Mouse (Mus musculus) myocyte (in vitro differentiated cells): Measurements from ENCODE around the gene Gtf3c1.

Experiments
- CEBPB ChIP-seq: IDR thresholded peaks from 2 replicates; pipeline ENCODE4 v1.6.1; 2011; ENCODE audit warnings: mild to moderate bottlenecking, moderate library complexity; ENCODE audit not compliant: poor library complexity, insufficient read depth, severe bottlenecking
- E2F4 ChIP-seq: IDR thresholded peaks from one replicate; pipeline ENCODE4 v1.6.1; 2011; ENCODE audit warnings: mild to moderate bottlenecking, control low read depth, moderate library complexity; ENCODE audit not compliant: insufficient read depth
- MAX ChIP-seq: IDR thresholded peaks from one replicate; pipeline ENCODE4 v1.6.1; 2011; ENCODE audit warnings: low read depth, mild to moderate bottlenecking, control low read depth
- MYOD1 ChIP-seq, 3 experiments: IDR thresholded peaks; one replicate each; pipeline ENCODE4 v1.6.1; 2011; ENCODE audit warnings: control low read depth in 2 of 3, low read depth in 2 of 3, mild to moderate bottlenecking in 2 of 3, moderate library complexity in 1 of 3; ENCODE audit not compliant: insufficient read length in 2 of 3, control insufficient read depth in 1 of 3
- MYOG ChIP-seq, 3 experiments: IDR thresholded peaks; one replicate each; pipeline ENCODE4 v1.6.1; 2011; ENCODE audit warnings: control low read depth in 2 of 3, low read depth in 2 of 3, mild to moderate bottlenecking in 2 of 3; ENCODE audit not compliant: insufficient read length in 2 of 3, control insufficient read depth in 1 of 3, insufficient read depth in 1 of 3
- POLR2A ChIP-seq: IDR thresholded peaks from one replicate; pipeline ENCODE4 v1.6.1; 2011; ENCODE audit warnings: low read depth, mild to moderate bottlenecking, control low read depth, moderate library complexity; ENCODE audit not compliant: insufficient read length
- POLR2AphosphoS2 ChIP-seq: IDR thresholded peaks from one replicate; pipeline ENCODE4 v1.6.1; 2011; ENCODE audit warnings: low read depth, control low read depth; ENCODE audit not compliant: insufficient read length
- REST ChIP-seq: IDR thresholded peaks from one replicate; pipeline ENCODE4 v1.6.1; 2011; ENCODE audit warnings: mild to moderate bottlenecking, control low read depth, moderate library complexity; ENCODE audit not compliant: insufficient read depth, insufficient read length
- SRF ChIP-seq: IDR thresholded peaks from one replicate; pipeline ENCODE4 v1.6.1; 2011; ENCODE audit warnings: low read depth; ENCODE audit not compliant: control insufficient read depth, insufficient read length
- TCF12 ChIP-seq: IDR thresholded peaks from one replicate; pipeline ENCODE4 v1.6.1; 2011; ENCODE audit warnings: mild to moderate bottlenecking, control low read depth; ENCODE audit not compliant: poor library complexity, insufficient read depth, severe bottlenecking
- TCF3 ChIP-seq: IDR thresholded peaks from one replicate; pipeline ENCODE4 v1.6.1; 2011; ENCODE audit warnings: low read depth, control low read depth; ENCODE audit not compliant: insufficient read length
- USF1 ChIP-seq: IDR thresholded peaks from one replicate; pipeline ENCODE4 v1.6.1; 2011; ENCODE audit warnings: low read depth, mild to moderate bottlenecking, control low read depth, moderate library complexity

DNA sequence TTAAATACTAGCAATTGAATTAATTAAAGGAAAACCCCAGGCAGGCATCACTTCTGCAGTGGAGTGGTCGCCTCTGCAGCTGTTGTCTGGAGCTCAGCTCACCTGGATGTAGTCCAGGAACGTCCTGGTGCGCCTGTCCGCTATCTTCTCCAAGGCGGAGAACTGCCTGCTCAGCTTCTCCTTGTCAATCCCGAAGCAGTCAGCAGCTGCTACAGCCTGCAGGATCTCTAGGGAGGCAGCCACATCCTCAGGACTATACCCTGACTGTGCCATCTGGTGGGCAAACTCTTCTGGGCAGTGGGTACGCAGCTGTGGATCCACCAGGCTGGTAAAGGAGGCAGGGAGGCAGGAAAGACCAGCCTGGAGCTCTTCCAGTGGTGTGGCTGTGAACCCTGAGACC lies 62.2 kb downstream of the Gtf3c1 start:
- TF ChIP-seq MYOD1 (IDR thresholded peaks at IDR 0.05; ENCODE audit: control insufficient read depth in 1 of 3, insufficient read length in 2 of 3, low read depth in 2 of 3): peak in 2 of 3 experiments; percentile 69 to 74
- no peak for TF ChIP-seq MAX
- no peak for TF ChIP-seq POLR2A
- TF ChIP-seq CEBPB: no peak
- no peak for TF ChIP-seq TCF12
- TF ChIP-seq POLR2AphosphoS2: no peak
- no peak for TF ChIP-seq USF1
- TF ChIP-seq E2F4: no peak
- TF ChIP-seq MYOG (IDR thresholded peaks at IDR 0.05; ENCODE audit: control insufficient read depth in 1 of 3, insufficient read depth in 1 of 3, insufficient read length in 2 of 3, low read depth in 2 of 3): peak in 2 of 3 experiments; percentile 56 to 63
- no peak for TF ChIP-seq REST
- no peak for TF ChIP-seq TCF3
- no peak for TF ChIP-seq SRF
